Mouse (Mus musculus) megakaryocyte, embryonic 14.5 days (primary cell): ENCODE measurements around the gene Prkce. TPM values are rescaled to one million over a fixed set of nuclear protein-coding genes. Genes with fewer than 3 reads are reported as not detected.

ENCODE experiments used
- H3K27me3 ChIP-seq: replicated peaks from 2 replicates; pipeline ENCODE3; 2012; ENCODE audit warnings: inconsistent platforms
- H3K36me3 ChIP-seq: replicated peaks from 2 replicates; pipeline ENCODE3; 2012; ENCODE audit warnings: low read length, inconsistent platforms, mixed read lengths
- H3K4me1 ChIP-seq: 2 replicates; pipeline ENCODE4 v1.6.1; 2012; ENCODE audit warnings: inconsistent platforms
- H3K4me3 ChIP-seq: replicated peaks from 2 replicates; pipeline ENCODE3; 2012; ENCODE audit warnings: moderate library complexity, mild to moderate bottlenecking, inconsistent platforms
- H3K9me3 ChIP-seq: 2 replicates; pipeline ENCODE4 v1.6.1; 2012; ENCODE audit warnings: inconsistent platforms
- FLI1 ChIP-seq: IDR thresholded peaks from 2 replicates; pipeline ENCODE4 v1.6.1; 2012; ENCODE audit warnings: low read length, inconsistent platforms, mixed read lengths
- GATA1 ChIP-seq: IDR thresholded peaks from 3 replicates; pipeline ENCODE4 v1.6.1; 2012; ENCODE audit warnings: mixed read lengths, low read length, inconsistent platforms, borderline replicate concordance
- polyA plus RNA-seq: library from polyadenylated mRNA; stranded (reverse); fragments of >175 nt; gene quantifications from 2 replicates; pipeline ENCODE4 v1.2.3, GENCODE M21; 2012; ENCODE audit warnings: low replicate concordance; ENCODE audit not compliant: insufficient read depth

Prkce gene
- polyA plus RNA-seq, 1 experiment = 7.3 TPM

- Histone ChIP-seq H3K9me3 (no peaks in the 10 kb centered on the region), H3K27me3 (no peaks in the 10 kb centered on the region), H3K4me3 (no peak overlapping the region), H3K36me3 (no peaks in the 10 kb centered on the region), H3K4me1 (peaks cover 54% of the 10 kb centered on the region)
- TF ChIP-seq GATA1 (no peak), FLI1 (no peak)
Observed at GRCm38 (mm10) chr17:86324756-86325155, 157.2 kb downstream of the Prkce start.

GRCm38 (mm10) chr17:86325317-86325716 is 157.7 kb downstream of the Prkce start:
- H3K36me3 ChIP-seq = no peaks in the 10 kb centered on the region
- TF ChIP-seq FLI1 (no peak), GATA1 (no peak)
- H3K27me3 ChIP-seq = no peaks in the 10 kb centered on the region
- H3K4me3 ChIP-seq = no peak overlapping the region
- peaks cover 60% of the 10 kb centered on the region for H3K4me1 ChIP-seq
- no peaks in the 10 kb centered on the region for H3K9me3 ChIP-seq

- Histone ChIP-seq H3K27me3 (no peaks in the 10 kb centered on the region), H3K4me1 (peaks cover 55% of the 10 kb centered on the region), H3K36me3 (no peaks in the 10 kb centered on the region), H3K4me3 (no peak overlapping the region), H3K9me3 (no peaks in the 10 kb centered on the region)
- TF ChIP-seq FLI1 = no peak
- TF ChIP-seq GATA1 = no peak
Observed at GRCm38 (mm10) chr17:86327958-86328357, 160.4 kb downstream of the Prkce start.

DNA sequence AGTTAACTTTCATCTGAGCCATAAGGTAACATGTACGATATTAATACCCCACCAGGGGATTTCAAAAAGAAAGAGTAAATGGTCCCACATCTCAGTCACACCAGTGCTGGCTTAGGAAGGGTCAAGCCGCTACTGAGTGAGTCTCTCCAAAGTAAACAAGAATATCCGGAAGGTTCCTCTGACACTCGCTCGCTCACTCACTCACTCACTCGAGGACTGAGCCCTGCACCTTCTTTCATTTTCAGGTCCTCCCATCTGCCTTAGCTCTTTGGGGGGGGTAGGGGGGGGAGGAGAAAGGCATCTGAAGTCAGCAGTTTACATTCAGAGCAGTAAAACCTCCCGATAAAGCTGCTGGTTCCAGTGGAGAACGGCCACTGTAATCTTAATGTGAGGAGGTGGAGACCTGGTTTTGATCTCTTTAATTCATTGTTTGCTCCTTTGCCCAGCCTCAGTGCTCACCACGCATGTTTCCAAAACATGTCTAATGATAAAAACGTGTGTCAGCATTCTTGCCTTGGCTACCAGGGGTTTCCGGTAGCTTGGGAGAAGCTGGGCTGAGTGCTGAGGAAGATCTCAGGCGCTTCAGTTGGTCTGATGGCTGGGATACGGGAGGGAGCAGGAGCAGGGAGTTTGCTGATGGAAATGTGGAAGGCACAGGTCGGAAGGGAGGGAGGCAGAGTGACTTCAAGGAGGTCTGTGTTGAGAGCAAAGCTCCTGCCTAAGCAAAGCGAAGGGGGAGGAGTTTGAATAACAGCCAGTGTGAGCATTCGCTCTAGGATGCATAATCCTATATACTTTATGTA is 161.9 kb downstream of the Prkce start:
- peaks cover 47% of the 10 kb centered on the region for H3K4me1 ChIP-seq
- TF ChIP-seq GATA1 = no peak
- TF ChIP-seq FLI1 = no peak

GRCm38 (mm10) chr17:86330076-86330955 is 162.7 kb downstream of the Prkce start:
- Histone ChIP-seq H3K9me3 (no peaks in the 10 kb centered on the region), H3K4me1 (peaks cover 44% of the 10 kb centered on the region), H3K27me3 (no peaks in the 10 kb centered on the region), H3K4me3 (no peak overlapping the region), H3K36me3 (no peaks in the 10 kb centered on the region)
- TF ChIP-seq GATA1 = no peak
- TF ChIP-seq FLI1 = no peak

More for the DNA sequence above, 161.9 kb downstream of the Prkce start:
- Histone ChIP-seq H3K9me3 (no peaks in the 10 kb centered on the region), H3K36me3 (no peaks in the 10 kb centered on the region), H3K27me3 (no peaks in the 10 kb centered on the region), H3K4me3 (no peak overlapping the region)

GRCm38 (mm10) chr17:86331835-86332234 is 164.2 kb downstream of the Prkce start:
- Histone ChIP-seq H3K4me1 (peaks cover 46% of the 10 kb centered on the region), H3K27me3 (no peaks in the 10 kb centered on the region), H3K4me3 (no peak overlapping the region), H3K36me3 (no peaks in the 10 kb centered on the region), H3K9me3 (no peaks in the 10 kb centered on the region)
- no peak for TF ChIP-seq GATA1
- no peak for TF ChIP-seq FLI1

- Histone ChIP-seq H3K4me3 (no peak overlapping the region), H3K4me1 (peaks cover 57% of the 10 kb centered on the region), H3K36me3 (no peaks in the 10 kb centered on the region), H3K27me3 (no peaks in the 10 kb centered on the region), H3K9me3 (no peaks in the 10 kb centered on the region)
- TF ChIP-seq FLI1 = no peak
- TF ChIP-seq GATA1 = no peak
Observed at GRCm38 (mm10) chr17:86334990-86335389, 167.4 kb downstream of the Prkce start.

GRCm38 (mm10) chr17:86336652-86337073 is 169.1 kb downstream of the Prkce start:
- TF ChIP-seq GATA1 = no peak
- TF ChIP-seq FLI1 = no peak
- no peaks in the 10 kb centered on the region for H3K36me3 ChIP-seq
- H3K9me3 ChIP-seq = no peaks in the 10 kb centered on the region
- peaks cover 49% of the 10 kb centered on the region for H3K4me1 ChIP-seq
- H3K4me3 ChIP-seq = no peak overlapping the region
- H3K27me3 ChIP-seq = no peaks in the 10 kb centered on the region

- Histone ChIP-seq H3K4me1 (peaks cover 49% of the 10 kb centered on the region), H3K4me3 (peak overlapping the region; percentile 64), H3K9me3 (no peaks in the 10 kb centered on the region), H3K36me3 (no peaks in the 10 kb centered on the region), H3K27me3 (no peaks in the 10 kb centered on the region)
- no peak for TF ChIP-seq FLI1
Observed at GRCm38 (mm10) chr17:86337076-86337475, 169.5 kb downstream of the Prkce start.

DNA sequence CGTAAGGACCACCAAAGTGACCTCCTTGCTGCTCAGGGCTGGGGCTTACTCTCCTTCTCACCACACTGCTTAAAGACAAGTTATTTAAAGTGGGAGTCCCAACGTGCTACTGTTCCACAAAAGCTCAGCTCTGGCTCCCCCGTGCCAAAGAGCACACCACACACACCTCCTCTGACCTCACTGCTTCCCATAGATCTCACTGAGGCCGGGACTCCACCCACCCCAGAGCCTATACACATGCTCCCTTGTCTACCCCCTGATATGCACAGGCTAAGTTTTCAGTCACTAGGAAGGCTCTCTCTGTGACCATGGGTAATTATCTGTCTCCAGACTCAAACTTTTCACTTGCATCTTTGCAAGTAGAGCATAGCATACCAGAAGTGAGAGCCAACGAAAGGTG is 170.7 kb downstream of the Prkce start:
- no peak overlapping the region for H3K4me3 ChIP-seq
- no peaks in the 10 kb centered on the region for H3K36me3 ChIP-seq
- TF ChIP-seq GATA1 (no peak), FLI1 (no peak)
- no peaks in the 10 kb centered on the region for H3K9me3 ChIP-seq
- H3K4me1 ChIP-seq = peaks cover 49% of the 10 kb centered on the region
- H3K27me3 ChIP-seq = no peaks in the 10 kb centered on the region
